Mouse (Mus musculus) testis, postnatal 10 days (tissue): ENCODE measurements at regions not wholly inside any gene's neighbourhood (a gene's known extent, or its start where the extent isn't known, plus 50 kb on each side); places are given as distances from the start of the nearest gene placed in this dataset.

Source experiments
- DNase-seq: peaks from one replicate; pipeline ENCODE4 v3.0.0; 2021; ENCODE audit warnings: low spot score

DNA sequence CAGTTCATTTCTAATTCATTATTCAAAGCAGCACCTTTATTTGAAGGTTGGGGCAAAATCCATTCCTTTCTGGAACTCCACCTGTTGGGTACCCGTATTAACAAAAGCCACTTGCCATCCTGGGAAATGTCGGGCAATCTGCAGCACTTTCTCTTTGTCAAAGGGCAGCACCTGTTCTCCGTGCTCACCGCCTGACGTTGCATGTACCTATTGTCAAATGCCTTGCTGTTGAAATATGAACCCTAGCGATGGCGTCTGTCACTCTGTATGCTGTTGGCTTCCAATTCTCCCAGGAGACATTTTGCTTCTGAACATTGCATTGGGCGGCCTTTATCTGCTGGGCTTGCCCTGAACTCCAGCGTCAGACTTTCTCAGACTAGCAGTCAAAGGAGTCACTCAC, 55.3 kb upstream of the Synm start:
- no peak for DNase-seq
